Comparison of ENCODE assay signal across 9 mouse cellular contexts in genomic region chr5:44284384-44284783, GRCm38 (mm10). TPM values are rescaled to one million over a fixed set of nuclear protein-coding genes. Genes with fewer than 3 reads are reported as not detected.
DNase-seq lines count a peak whose midpoint lies in the region; ATAC-seq lines count a peak whose summit lies in the region.
"Had no signal": no experiment of that assay in that cellular context is flagged by ENCODE, and none has a peak within 500 bp of the region (broad histone marks: within the 10 kb centered on the region; RNA-seq: fewer than 3 reads in every experiment).

No protein-coding gene starts in this region.

- H3K27me3 ChIP-seq in forebrain, embryonic 15.5 days = no peaks in the 10 kb centered on the region
- no peaks in the 10 kb centered on the region for H3K27me3 ChIP-seq in hindbrain, embryonic 11.5 days (ENCODE audit: control insufficient read depth, insufficient read depth, low read length)
- no peaks in the 10 kb centered on the region for H3K27me3 ChIP-seq in midbrain, embryonic 10.5 days (ENCODE audit: low read depth, poor library complexity, severe bottlenecking)

- ATAC-seq in forebrain, embryonic 15.5 days (replicated peaks) = peak; percentile 72
- no peak for ATAC-seq in hindbrain, embryonic 11.5 days (ENCODE audit: low FRiP score)

- 14% methylated on average over 5 of the region's 5 CpGs for WGBS in forebrain, embryonic 15.5 days
- WGBS in hindbrain, embryonic 11.5 days = 18% methylated on average over 5 of the region's 5 CpGs
- 16% methylated on average over 5 of the region's 5 CpGs for WGBS in midbrain, embryonic 10.5 days

- no peak overlapping the region for H3K4me3 ChIP-seq in forebrain, embryonic 15.5 days
- H3K4me3 ChIP-seq in hindbrain, embryonic 11.5 days (ENCODE audit: low read depth, low read length) = no peak overlapping the region
- no peak overlapping the region for H3K4me3 ChIP-seq in midbrain, embryonic 10.5 days
- H3K4me3 ChIP-seq: megakaryocyte, embryonic 14.5 days had no signal

- H3K9me3 ChIP-seq in forebrain, embryonic 15.5 days = no peaks in the 10 kb centered on the region
- no peaks in the 10 kb centered on the region for H3K9me3 ChIP-seq in hindbrain, embryonic 11.5 days (ENCODE audit: control insufficient read depth, low read length)
- H3K9me3 ChIP-seq in midbrain, embryonic 10.5 days (replicated peaks) = no peaks in the 10 kb centered on the region
- H3K9me3 ChIP-seq: megakaryocyte, embryonic 14.5 days had no signal

- DNase-seq in MN1 (ENCODE audit: low spot score) = peak; percentile 85
- DNase-seq in c-Kit-positive CD71-positive TER-119-positive erythroid progenitor cells, embryonic 14.5 days (ENCODE audit: low spot score) = peak; percentile 52
- DNase-seq in hindbrain, embryonic 11.5 days (ENCODE audit: low spot score) = peak; percentile 93
- DNase-seq in layer of hippocampus, postnatal 25 days (ENCODE audit: extremely low spot score in 1 of 2, low spot score in 1 of 2) = peak; percentile 86 to 99
- DNase-seq in midbrain, embryonic 10.5 days (ENCODE audit: low spot score) = peak; percentile 73
- DNase-seq in right cerebral cortex, postnatal 36 days (ENCODE audit: low spot score in 2 of 2) = peak; percentile 76 to 84
- peak; percentile 36 for DNase-seq in yolk sac, embryonic 10.5 days (ENCODE audit: low spot score)

- no peak overlapping the region for H3K27ac ChIP-seq in forebrain, embryonic 15.5 days (replicated peaks)
- no peak overlapping the region for H3K27ac ChIP-seq in hindbrain, embryonic 11.5 days (ENCODE audit: low read depth, low read length)
- H3K27ac ChIP-seq in midbrain, embryonic 10.5 days (replicated peaks) = no peak overlapping the region

- H3K36me3 ChIP-seq in forebrain, embryonic 15.5 days = no peaks in the 10 kb centered on the region
- H3K36me3 ChIP-seq in hindbrain, embryonic 11.5 days (ENCODE audit: control insufficient read depth, insufficient read depth, low read length) = no peaks in the 10 kb centered on the region
- H3K36me3 ChIP-seq in midbrain, embryonic 10.5 days = no peaks in the 10 kb centered on the region

- H3K4me2 ChIP-seq in forebrain, embryonic 15.5 days (replicated peaks) = no peak overlapping the region
- H3K4me2 ChIP-seq in hindbrain, embryonic 11.5 days (replicated peaks; ENCODE audit: low read depth, low read length) = no peak overlapping the region

- no peak overlapping the region for H3K9ac ChIP-seq in forebrain, embryonic 15.5 days (replicated peaks)
- no peak overlapping the region for H3K9ac ChIP-seq in hindbrain, embryonic 11.5 days (ENCODE audit: low read depth, low read length)

- no peaks in the 10 kb centered on the region for H3K4me1 ChIP-seq in forebrain, embryonic 15.5 days
- no peaks in the 10 kb centered on the region for H3K4me1 ChIP-seq in hindbrain, embryonic 11.5 days (replicated peaks; ENCODE audit: control insufficient read depth, insufficient read depth, low read length)
- no peaks in the 10 kb centered on the region for H3K4me1 ChIP-seq in midbrain, embryonic 10.5 days
- H3K4me1 ChIP-seq: megakaryocyte, embryonic 14.5 days had no signal

RNA-seq across cellular contexts. Expression of gene Tapt1, which starts 58.0 kb away (rescaled TPM):
- 25.8 and 25.9 TPM in 2 replicates for polyA plus RNA-seq in forebrain, embryonic 15.5 days (2015; fragmentation: Nextera tagmentation; extraction: Ambion mirVana)
- polyA plus RNA-seq in hindbrain, embryonic 11.5 days (2014; fragmentation: Nextera tagmentation; extraction: Ambion mirVana) = 27.5 and 31.9 TPM in 2 replicates
- 10 to 100 TPM; 43.2 to 50.9 TPM for total RNA-seq in layer of hippocampus, postnatal 25 days (2021)
- polyA plus RNA-seq in midbrain, embryonic 10.5 days (2016; fragmentation: Nextera tagmentation; extraction: Ambion mirVana) = 22.9 and 25.0 TPM in 2 replicates

Comparison
In these comparisons a context has a peak if more than half of its experiments do, and no peak if none do; other contexts are left out.
1. DNase-seq: peak in every context shown above with its lines; median percentile 93 in hindbrain, embryonic 11.5 days; 92 in layer of hippocampus, postnatal 25 days; 85 in MN1; 80 in right cerebral cortex, postnatal 36 days; 73 in midbrain, embryonic 10.5 days; 52 in c-Kit-positive CD71-positive TER-119-positive erythroid progenitor cells, embryonic 14.5 days; 36 in yolk sac, embryonic 10.5 days.